Mouse (Mus musculus) hindbrain, postnatal 0 days (tissue): ENCODE measurements at regions not wholly inside any gene's neighbourhood (a gene's known extent, or its start where the extent isn't known, plus 50 kb on each side); places are given as distances from the start of the nearest gene placed in this dataset.

ENCODE experiments used
- ATAC-seq: fragments of 200-750 bp; cut with Nextera tagmentation; 2 replicates; pipeline ENCODE4 v1.8.0; 2017; ENCODE audit warnings: mild to moderate bottlenecking, moderate TSS enrichment, moderate library complexity
- DNase-seq: peaks from one replicate; pipeline ENCODE4 v3.0.0-alpha.2; 2015; ENCODE audit warnings: low spot score
- H3K27ac ChIP-seq: fragments of 300-500 bp; sonication (generic); 2 replicates; pipeline ENCODE4 v1.5.1; 2014; ENCODE audit warnings: mild to moderate bottlenecking
- H3K27me3 ChIP-seq: fragments of 300-500 bp; sonication (generic); 2 replicates; pipeline ENCODE4 v1.6.1; 2014; ENCODE audit warnings: low read length, mixed read lengths; ENCODE audit not compliant: insufficient read depth
- H3K36me3 ChIP-seq: fragments of 300-500 bp; sonication (generic); 2 replicates; pipeline ENCODE4 v1.6.1; 2014; ENCODE audit warnings: low read length, mixed read lengths; ENCODE audit not compliant: insufficient read depth
- H3K4me1 ChIP-seq: fragments of 300-500 bp; sonication (generic); 2 replicates; pipeline ENCODE4 v1.6.1; 2014; ENCODE audit warnings: antibody characterized with exemption, low read length, mixed read lengths; ENCODE audit not compliant: insufficient read depth
- H3K4me2 ChIP-seq: fragments of 300-500 bp; sonication (generic); 2 replicates; pipeline ENCODE4 v1.6.1; 2014; ENCODE audit warnings: low read depth, mild to moderate bottlenecking, low read length, moderate library complexity, mixed read lengths
- H3K4me3 ChIP-seq: fragments of 300-500 bp; sonication (generic); 2 replicates; pipeline ENCODE4 v1.5.1; 2014; ENCODE audit warnings: low read length
- H3K9ac ChIP-seq: fragments of 300-500 bp; sonication (generic); replicated peaks from 2 replicates; pipeline ENCODE4 v1.6.1; 2014; ENCODE audit warnings: mild to moderate bottlenecking, low read length, moderate library complexity, mixed read lengths
- H3K9me3 ChIP-seq: fragments of 300-500 bp; sonication (generic); 2 replicates; pipeline ENCODE4 v1.6.1; 2016; ENCODE audit warnings: low read length, mixed read lengths
- CTCF ChIP-seq: IDR thresholded peaks from 2 replicates; pipeline ENCODE4 v1.5.1; 2016; ENCODE audit warnings: antibody characterized with exemption, control low read depth, low read depth
- WGBS: fragments of 180-500 bp; shearing (Covaris S2); extraction: QIAGEN DNeasy Blood & Tissue Kit; methylation state at CpG from one replicate; pipeline ENCODE4 v1.1.7; 2014; 5-methylcytosine and 5-hydroxymethylcytosine counted together

DNA sequence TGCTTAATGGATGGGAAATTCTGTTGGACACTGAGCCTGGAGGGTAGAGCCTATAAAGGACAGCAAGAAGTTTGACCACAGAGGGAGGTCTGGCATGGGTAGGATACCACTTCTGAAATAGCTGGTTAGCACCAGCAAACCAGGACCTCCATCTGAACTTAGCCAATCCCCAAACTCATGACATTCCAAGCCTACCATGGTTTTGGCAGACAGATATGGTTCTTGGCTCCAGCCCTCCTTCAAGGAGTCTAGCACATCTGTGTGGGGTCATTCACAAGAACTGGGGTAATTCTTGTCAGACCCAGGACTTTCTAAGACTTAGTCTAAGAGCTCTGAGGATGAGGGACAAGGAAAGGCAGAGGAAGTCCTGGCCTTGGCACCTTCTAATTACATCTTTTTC is 187.7 kb downstream of the Phlda1 start:
- ATAC-seq, result no peak
- TF ChIP-seq CTCF, result no peak

DNA sequence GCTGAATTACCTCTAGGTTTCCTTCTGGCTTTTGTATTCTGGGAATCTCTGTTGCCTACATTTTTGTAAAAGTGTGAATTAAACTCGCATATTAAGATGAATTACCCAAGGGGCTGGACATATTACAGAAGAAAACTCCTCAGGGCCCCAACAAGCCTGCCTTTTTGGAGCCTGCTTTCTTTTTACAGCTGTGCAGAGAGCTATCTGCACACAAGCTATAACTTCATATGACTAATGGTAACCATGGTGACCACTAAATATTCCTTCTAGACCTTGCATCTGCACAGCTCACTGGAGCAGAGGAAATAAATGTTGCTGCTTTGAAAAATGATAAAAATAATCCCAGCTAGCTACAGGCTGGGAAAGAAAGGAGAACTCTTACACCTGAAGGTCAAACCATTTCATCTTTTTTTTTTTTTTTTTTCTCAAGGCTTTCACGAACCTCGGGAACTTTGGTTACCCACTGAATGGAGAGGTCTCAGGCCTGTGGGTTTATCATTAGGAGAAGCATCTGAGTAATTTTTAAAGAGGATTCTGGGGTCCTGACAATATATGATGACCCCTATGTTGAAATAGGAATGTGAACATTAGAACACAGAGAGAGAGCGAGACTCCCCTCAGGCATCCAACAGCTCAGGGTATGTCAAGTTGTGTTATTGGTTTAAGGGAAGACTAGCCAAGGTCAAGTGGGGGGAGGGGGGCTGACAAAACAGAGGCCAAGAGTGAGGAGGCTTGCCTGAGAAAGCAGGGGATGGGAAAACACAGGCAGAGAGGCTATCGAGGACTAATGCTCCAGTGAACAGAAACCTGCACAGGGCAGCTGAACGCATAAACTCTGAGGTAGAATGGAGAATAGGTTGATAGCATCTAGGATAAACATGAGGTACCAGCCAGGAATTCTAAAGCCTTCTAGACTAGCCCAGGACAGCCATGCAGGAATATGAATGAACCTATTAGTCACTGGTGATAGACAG is 188.4 kb downstream of the Phlda1 start:
- Histone ChIP-seq H3K4me3 (no peak overlapping the region), H3K4me2 (no peak overlapping the region), H3K9me3 (no peaks in the 10 kb centered on the region), H3K9ac (no peak overlapping the region), H3K27me3 (no peaks in the 10 kb centered on the region), H3K4me1 (peaks cover 1% of the 10 kb centered on the region; the same call in 1 of the 2 replicates), H3K27ac (peak overlapping the region; percentile 42; the same call in 1 of the 2 replicates), H3K36me3 (no peaks in the 10 kb centered on the region)
- WGBS, result 50% methylated on average over 6 of the region's 6 CpGs
- no peak for TF ChIP-seq CTCF
- ATAC-seq, result peak; percentile 84
- peak; percentile 62 for DNase-seq

More for the DNA sequence above, 187.7 kb downstream of the Phlda1 start:
- DNase-seq, result no peak
- no peaks in the 10 kb centered on the region for H3K27me3 ChIP-seq
- no peaks in the 10 kb centered on the region for H3K36me3 ChIP-seq
- no peaks in the 10 kb centered on the region for H3K4me1 ChIP-seq
- H3K9me3 ChIP-seq, result no peaks in the 10 kb centered on the region
- no peak overlapping the region for H3K4me2 ChIP-seq
- H3K27ac ChIP-seq, result 0 out of 2 replicates have a peak overlapping the region, but pooled peaks have one; percentile 7
- H3K9ac ChIP-seq, result no peak overlapping the region
- no peak overlapping the region for H3K4me3 ChIP-seq

DNA sequence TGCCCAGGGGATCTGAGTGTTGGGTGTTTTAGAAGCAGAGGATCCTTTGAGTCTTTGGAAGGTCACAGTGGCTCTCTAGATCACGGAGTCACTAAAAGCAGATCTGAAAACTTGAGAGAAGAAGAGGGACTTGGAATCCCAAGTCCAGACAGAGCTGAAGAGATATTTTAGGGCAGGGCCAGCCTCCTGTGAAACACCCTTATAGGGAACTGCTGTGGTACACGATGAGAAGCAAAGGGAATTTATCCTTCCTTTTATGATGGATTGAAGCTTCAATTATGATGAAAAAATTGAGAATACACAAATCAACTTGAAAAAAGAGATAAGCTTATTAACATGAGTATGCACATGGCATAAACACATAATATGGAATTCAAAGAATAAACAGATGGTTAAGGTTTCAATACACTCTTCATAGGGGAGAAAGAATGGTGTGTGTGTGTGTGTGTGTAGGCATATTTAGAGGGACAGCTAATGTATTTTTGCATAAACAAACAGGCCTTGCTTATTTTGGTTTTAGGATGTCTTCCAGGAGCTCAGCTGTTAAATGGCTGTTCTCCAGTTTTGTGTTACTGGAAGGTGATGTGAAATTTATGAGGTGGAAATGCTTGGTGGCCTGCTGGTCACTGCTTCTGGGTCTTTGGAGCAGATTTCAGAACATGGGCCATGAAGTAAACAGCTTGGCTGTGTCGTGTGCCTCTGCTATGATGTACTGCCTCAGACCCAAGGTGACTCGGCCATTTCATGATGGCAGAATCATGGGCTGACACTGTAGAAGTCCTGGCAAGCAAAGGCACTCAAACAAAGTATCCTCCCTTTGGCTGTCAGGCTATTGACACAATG is 190.1 kb downstream of the Phlda1 start:
- no peak for TF ChIP-seq CTCF
- WGBS, result 73% methylated on average over 4 of the region's 4 CpGs
- Histone ChIP-seq H3K36me3 (no peaks in the 10 kb centered on the region), H3K4me2 (no peak overlapping the region), H3K9me3 (no peaks in the 10 kb centered on the region), H3K4me1 (peaks cover 5% of the 10 kb centered on the region; the same call in 1 of the 2 replicates), H3K27me3 (no peaks in the 10 kb centered on the region), H3K9ac (no peak overlapping the region), H3K27ac (no peak overlapping the region), H3K4me3 (no peak overlapping the region)
- ATAC-seq (no peak), DNase-seq (peak; percentile 22)

DNA sequence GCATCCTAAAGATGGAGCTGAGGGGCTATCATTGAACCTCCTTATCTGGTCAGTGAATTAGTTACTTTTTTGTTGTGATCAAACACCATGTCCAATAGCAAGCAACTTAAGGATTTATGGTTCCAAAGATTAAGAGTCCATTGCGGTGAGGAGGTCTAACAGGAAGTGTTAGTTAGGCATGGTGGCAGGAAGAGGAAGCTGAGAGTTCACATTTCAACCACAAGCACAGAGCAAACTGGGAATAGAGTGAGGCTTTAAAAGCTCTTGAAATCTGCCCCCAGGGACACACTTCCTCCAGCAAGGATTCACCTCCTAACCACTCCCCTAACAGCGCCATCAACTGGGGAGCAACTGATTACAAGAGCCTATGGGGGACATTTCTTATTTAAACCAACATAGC is 190.9 kb downstream of the Phlda1 start:
- H3K36me3 ChIP-seq, result no peaks in the 10 kb centered on the region
- DNase-seq, result no peak
- no peak for TF ChIP-seq CTCF
- WGBS, result 92% methylated on average over 2 of the region's 2 CpGs
- H3K27ac ChIP-seq, result no peak overlapping the region
- H3K9ac ChIP-seq, result no peak overlapping the region
- H3K4me1 ChIP-seq, result peaks cover 5% of the 10 kb centered on the region; the same call in 1 of the 2 replicates
- no peak overlapping the region for H3K4me3 ChIP-seq
- ATAC-seq, result no peak
- H3K27me3 ChIP-seq, result no peaks in the 10 kb centered on the region
- no peaks in the 10 kb centered on the region for H3K9me3 ChIP-seq
- no peak overlapping the region for H3K4me2 ChIP-seq

DNA sequence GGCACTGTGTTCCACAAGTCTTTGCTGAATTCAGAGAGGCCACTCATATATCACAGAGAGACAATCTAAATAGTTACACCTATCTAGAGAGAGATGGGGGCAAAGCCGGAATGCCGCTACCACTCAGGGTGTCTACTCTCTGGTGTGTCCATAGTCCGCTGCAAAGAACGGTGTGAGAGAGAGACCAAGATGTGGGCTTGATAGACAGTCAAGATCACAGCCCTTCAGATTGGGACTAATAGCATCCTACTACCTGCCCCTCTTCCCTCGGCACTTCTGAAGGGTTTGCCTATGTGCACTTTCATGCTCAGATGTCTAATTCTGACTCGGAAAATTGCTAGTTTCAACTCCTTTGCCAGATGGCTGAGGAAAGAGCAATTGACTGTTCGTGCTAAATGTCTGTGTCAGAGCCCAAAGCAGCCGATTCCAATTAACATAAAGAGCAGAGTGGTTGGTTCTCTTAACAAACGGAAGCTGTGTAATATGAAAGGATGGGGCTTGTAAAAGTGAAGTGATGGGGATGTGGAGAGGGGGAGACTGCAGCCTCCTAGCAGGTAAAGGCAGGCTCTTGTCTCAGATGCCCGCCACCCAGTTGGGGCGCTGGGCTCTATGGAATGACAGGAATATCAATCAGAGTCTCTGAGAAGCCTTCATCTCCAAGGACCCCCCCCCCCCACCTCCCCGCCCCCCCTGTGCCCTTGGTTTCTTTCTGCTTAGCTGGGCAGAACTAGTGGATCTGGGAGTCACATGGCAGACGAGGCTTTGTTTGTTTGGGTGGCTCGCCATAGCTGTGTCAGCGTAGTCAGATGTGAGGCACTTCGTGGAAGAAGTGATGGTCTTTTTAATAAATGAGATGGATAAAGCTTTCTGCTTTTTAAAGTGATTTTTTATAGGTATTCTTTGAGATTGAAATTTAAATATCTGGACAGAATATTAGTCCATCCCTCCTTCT is 193.7 kb downstream of the Phlda1 start:
- no peaks in the 10 kb centered on the region for H3K36me3 ChIP-seq
- ATAC-seq, result peak; percentile 70
- H3K4me1 ChIP-seq, result peaks cover 5% of the 10 kb centered on the region; the same call in 1 of the 2 replicates
- WGBS, result 52% methylated on average over 16 of the region's 16 CpGs
- no peak overlapping the region for H3K9ac ChIP-seq
- H3K27me3 ChIP-seq, result no peaks in the 10 kb centered on the region
- no peak overlapping the region for H3K4me3 ChIP-seq
- H3K9me3 ChIP-seq, result no peaks in the 10 kb centered on the region
- peak; percentile 12 for DNase-seq
- H3K27ac ChIP-seq, result no peak overlapping the region
- TF ChIP-seq CTCF, result no peak
- H3K4me2 ChIP-seq, result no peak overlapping the region

DNA sequence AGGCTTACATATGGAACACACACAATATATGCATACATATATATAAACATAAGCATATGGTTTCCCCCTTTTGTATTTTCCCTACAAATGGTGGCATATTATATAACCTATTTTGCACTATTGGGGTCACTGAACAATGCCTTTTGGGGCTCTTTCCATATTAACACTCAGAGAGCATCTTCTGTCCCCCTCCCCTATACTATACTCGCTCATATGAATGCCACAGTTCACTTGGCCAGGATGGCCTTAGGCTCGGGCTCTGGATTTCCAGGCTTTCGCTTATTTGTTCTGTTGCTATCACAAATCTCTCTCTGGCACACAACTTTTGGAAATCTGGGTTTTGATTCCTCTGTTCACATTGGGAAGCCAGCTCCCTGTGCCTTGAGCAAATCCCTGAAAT is 194.5 kb downstream of the Phlda1 start:
- H3K27me3 ChIP-seq, result no peaks in the 10 kb centered on the region

More for the DNA sequence above, 194.5 kb downstream of the Phlda1 start:
- Histone ChIP-seq H3K4me3 (no peak overlapping the region), H3K36me3 (no peaks in the 10 kb centered on the region), H3K27ac (no peak overlapping the region), H3K9ac (no peak overlapping the region), H3K4me1 (peaks cover 5% of the 10 kb centered on the region; the same call in 1 of the 2 replicates), H3K4me2 (no peak overlapping the region), H3K9me3 (no peaks in the 10 kb centered on the region)
- TF ChIP-seq CTCF, result no peak
- WGBS, result 82% methylated on average over 3 of the region's 3 CpGs
- no peak for ATAC-seq
- DNase-seq, result no peak
